Mouse (Mus musculus) C2C12 (cell line): Measurements from ENCODE around the gene Rps26.

Experiments
- CEBPB ChIP-seq: IDR thresholded peaks from one replicate; pipeline ENCODE4 v1.6.1; 2011; ENCODE audit warnings: low read depth, mild to moderate bottlenecking, control low read depth, moderate library complexity
- CTCF ChIP-seq: IDR thresholded peaks from one replicate; pipeline ENCODE4 v1.5.1; 2011; ENCODE audit not compliant: control insufficient read depth, insufficient read depth, insufficient read length
- FOSL1 ChIP-seq: IDR thresholded peaks from one replicate; pipeline ENCODE4 v1.8.0; 2011; ENCODE audit warnings: mild to moderate bottlenecking, low read length; ENCODE audit not compliant: poor library complexity, insufficient read depth, severe bottlenecking
- MAX ChIP-seq: IDR thresholded peaks from one replicate; pipeline ENCODE4 v1.6.1; 2011; ENCODE audit warnings: mild to moderate bottlenecking, control low read depth
- MYOD1 ChIP-seq: IDR thresholded peaks from one replicate; pipeline ENCODE4 v1.6.1; 2011; ENCODE audit warnings: low read depth; ENCODE audit not compliant: control insufficient read depth, insufficient read length
- USF1 ChIP-seq: IDR thresholded peaks from one replicate; pipeline ENCODE4 v1.6.1; 2011; ENCODE audit warnings: low read depth, mild to moderate bottlenecking, control low read depth, moderate library complexity

DNA sequence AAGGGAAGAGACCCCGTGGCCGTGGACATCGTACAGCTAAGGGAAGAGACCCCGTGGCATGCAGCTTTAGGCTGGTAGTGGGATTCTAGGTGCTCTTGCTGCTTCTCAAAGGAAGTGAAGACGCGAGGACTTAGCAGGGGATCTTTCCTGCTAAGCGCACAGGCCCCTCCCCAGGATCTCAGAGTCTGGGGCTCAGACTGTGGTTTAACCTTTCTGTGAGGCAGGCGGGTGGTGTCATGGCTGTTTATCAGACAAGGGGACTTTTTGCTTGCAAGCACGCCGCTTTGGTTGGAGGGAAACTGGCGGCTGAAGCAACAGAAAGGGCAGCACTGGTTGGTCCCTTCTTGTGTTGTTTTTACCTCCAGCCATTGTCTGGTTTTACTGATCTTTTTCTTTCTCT is 10.5 kb upstream of the Rps26 start:
- TF ChIP-seq CTCF (no peak), USF1 (no peak), MAX (no peak), MYOD1 (no peak), CEBPB (no peak), FOSL1 (no peak)
